In genomic region chr10:3695332-3695905, GRCm38 (mm10) we compare ENCODE assay signal across 14 mouse cellular contexts. TPM values are rescaled to one million over a fixed set of nuclear protein-coding genes. Genes with fewer than 3 reads are reported as not detected.
DNase-seq lines count a peak whose midpoint lies in the region; ATAC-seq and TF ChIP-seq lines count a peak whose summit lies in the region.
"Had no signal": no experiment of that assay in that cellular context is flagged by ENCODE, and none has a peak within 500 bp of the region (broad histone marks: within the 10 kb centered on the region; RNA-seq: fewer than 3 reads in every experiment).

No protein-coding gene starts in this region.

- H3K36me3 ChIP-seq in forebrain, embryonic 14.5 days (ENCODE audit: control insufficient read depth, insufficient read depth, low read length), result no peaks in the 10 kb centered on the region
- no peaks in the 10 kb centered on the region for H3K36me3 ChIP-seq in forebrain, embryonic 16.5 days (ENCODE audit: control insufficient read depth, insufficient read depth)
- no peaks in the 10 kb centered on the region for H3K36me3 ChIP-seq in hindbrain, embryonic 16.5 days (ENCODE audit: control insufficient read depth, insufficient read depth, low read length)
- H3K36me3 ChIP-seq in hindbrain, embryonic 11.5 days (ENCODE audit: control insufficient read depth, insufficient read depth, low read length), result no peaks in the 10 kb centered on the region
- H3K36me3 ChIP-seq in midbrain, embryonic 13.5 days, result no peaks in the 10 kb centered on the region
- H3K36me3 ChIP-seq in midbrain, embryonic 10.5 days, result no peaks in the 10 kb centered on the region
- H3K36me3 ChIP-seq in intestine, postnatal 0 days (ENCODE audit: control insufficient read depth, insufficient read depth), result no peaks in the 10 kb centered on the region
- H3K36me3 ChIP-seq: neural tube, embryonic 12.5 days had no signal

- DNase-seq in forebrain, embryonic 14.5 days (ENCODE audit: low spot score), result peak; percentile 35
- DNase-seq in hindbrain, embryonic 11.5 days (ENCODE audit: low spot score), result no peak
- no peak for DNase-seq in midbrain, embryonic 10.5 days (ENCODE audit: low spot score)
- DNase-seq in heart, adult 9 months (ENCODE audit: low spot score in 2 of 2), result peak; percentile 28 to 47
- DNase-seq: cerebellum, adult 8-10 months; kidney, postnatal 10 days; liver; lung, postnatal 10 days had no signal

- H3K27me3 ChIP-seq in forebrain, embryonic 14.5 days (replicated peaks; ENCODE audit: control insufficient read depth, insufficient read depth, low read length), result no peaks in the 10 kb centered on the region
- H3K27me3 ChIP-seq in forebrain, embryonic 16.5 days (replicated peaks; ENCODE audit: control insufficient read depth, insufficient read depth, low read length), result no peaks in the 10 kb centered on the region
- no peaks in the 10 kb centered on the region for H3K27me3 ChIP-seq in hindbrain, embryonic 16.5 days (replicated peaks; ENCODE audit: control insufficient read depth, insufficient read depth, low read length)
- no peaks in the 10 kb centered on the region for H3K27me3 ChIP-seq in hindbrain, embryonic 11.5 days (ENCODE audit: control insufficient read depth, insufficient read depth, low read length)
- H3K27me3 ChIP-seq in midbrain, embryonic 13.5 days, result no peaks in the 10 kb centered on the region
- no peaks in the 10 kb centered on the region for H3K27me3 ChIP-seq in midbrain, embryonic 10.5 days (ENCODE audit: low read depth, poor library complexity, severe bottlenecking)
- H3K27me3 ChIP-seq in intestine, postnatal 0 days (replicated peaks; ENCODE audit: control insufficient read depth, insufficient read depth, low read length), result no peaks in the 10 kb centered on the region
- H3K27me3 ChIP-seq: neural tube, embryonic 12.5 days had no signal

- no peaks in the 10 kb centered on the region for H3K9me3 ChIP-seq in forebrain, embryonic 14.5 days (replicated peaks; ENCODE audit: control insufficient read depth, low read length)
- H3K9me3 ChIP-seq in forebrain, embryonic 16.5 days (ENCODE audit: control insufficient read depth, low read length), result no peaks in the 10 kb centered on the region
- H3K9me3 ChIP-seq in hindbrain, embryonic 16.5 days (ENCODE audit: control insufficient read depth, low read length), result no peaks in the 10 kb centered on the region
- no peaks in the 10 kb centered on the region for H3K9me3 ChIP-seq in hindbrain, embryonic 11.5 days (ENCODE audit: control insufficient read depth, low read length)
- H3K9me3 ChIP-seq in midbrain, embryonic 13.5 days, result no peaks in the 10 kb centered on the region
- no peaks in the 10 kb centered on the region for H3K9me3 ChIP-seq in midbrain, embryonic 10.5 days (replicated peaks)
- H3K9me3 ChIP-seq in intestine, postnatal 0 days (ENCODE audit: control insufficient read depth), result no peaks in the 10 kb centered on the region
- H3K9me3 ChIP-seq: neural tube, embryonic 12.5 days had no signal

- no peak overlapping the region for H3K4me2 ChIP-seq in forebrain, embryonic 14.5 days (ENCODE audit: low read length)
- no peak overlapping the region for H3K4me2 ChIP-seq in forebrain, embryonic 16.5 days (ENCODE audit: low read length)
- H3K4me2 ChIP-seq in hindbrain, embryonic 16.5 days (ENCODE audit: low read length), result no peak overlapping the region
- H3K4me2 ChIP-seq in hindbrain, embryonic 11.5 days (replicated peaks; ENCODE audit: low read depth, low read length), result no peak overlapping the region
- no peak overlapping the region for H3K4me2 ChIP-seq in midbrain, embryonic 13.5 days (replicated peaks)
- no peak overlapping the region for H3K4me2 ChIP-seq in intestine, postnatal 0 days (replicated peaks; ENCODE audit: low read depth)
- H3K4me2 ChIP-seq: neural tube, embryonic 12.5 days had no signal

- 80% methylated on average over 5 of the region's 5 CpGs for WGBS in forebrain, embryonic 14.5 days
- 76% methylated on average over 5 of the region's 5 CpGs for WGBS in forebrain, embryonic 16.5 days
- WGBS in hindbrain, embryonic 16.5 days, result 63% methylated on average over 5 of the region's 5 CpGs
- 84% methylated on average over 5 of the region's 5 CpGs for WGBS in hindbrain, embryonic 11.5 days
- WGBS in midbrain, embryonic 13.5 days, result 76% methylated on average over 5 of the region's 5 CpGs
- whole genome bisulfite sequencing in midbrain, embryonic 10.5 days, result 88% methylated on average over 5 of the region's 5 CpGs
- 80% methylated on average over 5 of the region's 5 CpGs for WGBS in intestine, postnatal 0 days

- H3K4me1 ChIP-seq in forebrain, embryonic 14.5 days (ENCODE audit: control insufficient read depth, insufficient read depth, low read length), result no peaks in the 10 kb centered on the region
- 0 out of 2 replicates have a peak, but pooled peaks cover 5% of the 10 kb centered on the region for H3K4me1 ChIP-seq in forebrain, embryonic 16.5 days (replicated peaks; ENCODE audit: control insufficient read depth, insufficient read depth, low read length)
- no peaks in the 10 kb centered on the region for H3K4me1 ChIP-seq in hindbrain, embryonic 16.5 days (ENCODE audit: control insufficient read depth, insufficient read depth, low read depth, low read length)
- H3K4me1 ChIP-seq in hindbrain, embryonic 11.5 days (replicated peaks; ENCODE audit: control insufficient read depth, insufficient read depth, low read length), result no peaks in the 10 kb centered on the region
- no peaks in the 10 kb centered on the region for H3K4me1 ChIP-seq in midbrain, embryonic 13.5 days (replicated peaks)
- no peaks in the 10 kb centered on the region for H3K4me1 ChIP-seq in midbrain, embryonic 10.5 days
- no peaks in the 10 kb centered on the region; the same call in 1 of the 2 replicates for H3K4me1 ChIP-seq in intestine, postnatal 0 days (replicated peaks; ENCODE audit: control insufficient read depth, insufficient read depth, low read length)
- H3K4me1 ChIP-seq: neural tube, embryonic 12.5 days had no signal

- H3K9ac ChIP-seq in forebrain, embryonic 14.5 days (ENCODE audit: low read length), result no peak overlapping the region
- no peak overlapping the region for H3K9ac ChIP-seq in forebrain, embryonic 16.5 days (replicated peaks; ENCODE audit: low read depth, low read length)
- no peak overlapping the region for H3K9ac ChIP-seq in hindbrain, embryonic 16.5 days (ENCODE audit: low read depth, low read length)
- no peak overlapping the region for H3K9ac ChIP-seq in hindbrain, embryonic 11.5 days (ENCODE audit: low read depth, low read length)
- no peak overlapping the region for H3K9ac ChIP-seq in midbrain, embryonic 13.5 days (replicated peaks)
- H3K9ac ChIP-seq in intestine, postnatal 0 days (ENCODE audit: low read depth, low read length), result no peak overlapping the region
- H3K9ac ChIP-seq: neural tube, embryonic 12.5 days had no signal

- no peak; the same call in 1 of the 2 replicates for ATAC-seq in forebrain, embryonic 14.5 days
- no peak for ATAC-seq in forebrain, embryonic 16.5 days
- ATAC-seq in hindbrain, embryonic 16.5 days, result no peak
- no peak for ATAC-seq in hindbrain, embryonic 11.5 days (ENCODE audit: low FRiP score)
- ATAC-seq in midbrain, embryonic 13.5 days, result 0 out of 2 replicates have a peak, but pooled peaks have one; percentile 43
- ATAC-seq in intestine, postnatal 0 days, result no peak
- ATAC-seq: intestine, embryonic 16.5 days had no signal

- TF ChIP-seq CTCF in intestine, postnatal 0 days (IDR thresholded peaks at IDR 0.05; ENCODE audit: low read depth), result no peak

- H3K27ac ChIP-seq in forebrain, embryonic 14.5 days (ENCODE audit: low read depth, low read length), result no peak overlapping the region
- no peak overlapping the region for H3K27ac ChIP-seq in forebrain, embryonic 16.5 days (ENCODE audit: low read length)
- H3K27ac ChIP-seq in hindbrain, embryonic 16.5 days (ENCODE audit: low read depth, low read length), result peak overlapping the region; percentile 9; the same call in 1 of the 2 replicates
- no peak overlapping the region for H3K27ac ChIP-seq in hindbrain, embryonic 11.5 days (ENCODE audit: low read depth, low read length)
- no peak overlapping the region for H3K27ac ChIP-seq in midbrain, embryonic 13.5 days
- H3K27ac ChIP-seq in midbrain, embryonic 10.5 days (replicated peaks), result no peak overlapping the region
- H3K27ac ChIP-seq in intestine, postnatal 0 days (ENCODE audit: low read depth, low read length), result no peak overlapping the region
- H3K27ac ChIP-seq: neural tube, embryonic 12.5 days had no signal

- H3K4me3 ChIP-seq in forebrain, embryonic 14.5 days (ENCODE audit: low read depth, low read length), result no peak overlapping the region
- no peak overlapping the region for H3K4me3 ChIP-seq in forebrain, embryonic 16.5 days (replicated peaks; ENCODE audit: low read length)
- no peak overlapping the region for H3K4me3 ChIP-seq in hindbrain, embryonic 16.5 days (ENCODE audit: low read length)
- no peak overlapping the region for H3K4me3 ChIP-seq in hindbrain, embryonic 11.5 days (ENCODE audit: low read depth, low read length)
- H3K4me3 ChIP-seq in midbrain, embryonic 13.5 days (replicated peaks), result no peak overlapping the region
- no peak overlapping the region for H3K4me3 ChIP-seq in midbrain, embryonic 10.5 days
- no peak overlapping the region for H3K4me3 ChIP-seq in intestine, postnatal 0 days (ENCODE audit: low read depth, low read length)
- H3K4me3 ChIP-seq: neural tube, embryonic 12.5 days had no signal

RNA-seq across cellular contexts. Expression of gene Plekhg1, which starts 44.7 kb away (rescaled TPM):
- 3.1 and 4.4 TPM in 2 replicates for polyA plus RNA-seq in forebrain, embryonic 14.5 days (2014; fragmentation: Nextera tagmentation; extraction: Ambion mirVana)
- polyA plus RNA-seq in forebrain, embryonic 16.5 days (2015; fragmentation: Nextera tagmentation; extraction: Ambion mirVana), result 4.4 and 5.1 TPM in 2 replicates
- polyA plus RNA-seq in hindbrain, embryonic 16.5 days (2015; fragmentation: Nextera tagmentation; extraction: Ambion mirVana), result 7.1 and 9.0 TPM in 2 replicates
- 12.3 and 12.6 TPM in 2 replicates for polyA plus RNA-seq in hindbrain, embryonic 11.5 days (2014; fragmentation: Nextera tagmentation; extraction: Ambion mirVana)
- polyA plus RNA-seq in midbrain, embryonic 13.5 days (2015; fragmentation: Nextera tagmentation; extraction: Ambion mirVana), result 9.1 and 11.8 TPM in 2 replicates
- polyA plus RNA-seq in midbrain, embryonic 10.5 days (2016; fragmentation: Nextera tagmentation; extraction: Ambion mirVana), result 11.7 and 15.3 TPM in 2 replicates
- 2.1 and 2.6 TPM in 2 replicates for polyA plus RNA-seq in intestine, postnatal 0 days (2015; fragmentation: Nextera tagmentation; extraction: Ambion mirVana)

Comparison
In these comparisons a context has a peak if more than half of its experiments do, and no peak if none do; other contexts are left out.
1. DNase-seq: peak in forebrain, embryonic 14.5 days (single experiment) and heart, adult 9 months (2 of 2); none in hindbrain, embryonic 11.5 days (single experiment) and midbrain, embryonic 10.5 days (single experiment).